ENCODE assay signal across 10 mouse cellular contexts in the genomic region with DNA sequence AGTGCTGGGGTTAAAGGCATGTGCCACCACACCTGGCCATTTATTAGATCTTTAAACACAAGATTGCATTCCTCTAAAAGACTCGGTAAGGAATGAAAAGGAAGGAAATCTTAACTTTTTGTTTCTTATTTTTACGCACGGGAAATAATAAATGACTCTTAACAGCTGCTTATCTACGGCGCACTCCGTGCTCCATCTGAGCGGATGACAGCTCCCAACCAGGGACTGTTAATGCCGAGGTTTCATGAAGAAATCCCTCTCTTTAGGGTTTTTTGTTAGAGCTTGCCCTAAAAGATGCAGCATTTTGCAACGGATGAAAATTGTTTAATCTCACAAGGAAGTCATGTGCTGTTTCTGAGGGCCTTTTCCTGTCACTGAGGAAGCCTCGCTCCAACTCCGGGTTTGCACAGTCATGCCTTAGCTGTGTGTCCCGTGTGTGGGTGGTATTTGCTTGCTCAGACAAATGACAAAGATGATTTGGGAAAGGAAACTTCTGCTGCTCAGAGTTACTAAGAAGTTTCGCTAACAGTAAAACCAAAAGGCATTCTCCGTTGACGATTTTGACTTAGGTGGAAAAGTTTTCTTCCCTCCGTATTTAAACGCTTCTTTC. TPM values are rescaled to one million over a fixed set of nuclear protein-coding genes. Genes with fewer than 3 reads are reported as not detected.
DNase-seq lines count a peak whose midpoint lies in the region; ATAC-seq and TF ChIP-seq lines count a peak whose summit lies in the region.
"Had no signal": no experiment of that assay in that cellular context is flagged by ENCODE, and none has a peak within 500 bp of the region (broad histone marks: within the 10 kb centered on the region; RNA-seq: fewer than 3 reads in every experiment).

No protein-coding gene starts in this region.

- H3K9ac ChIP-seq in intestine, embryonic 16.5 days (ENCODE audit: low read depth, low read length) = no peak overlapping the region
- H3K9ac ChIP-seq in lung, postnatal 0 days (replicated peaks; ENCODE audit: low read depth) = no peak overlapping the region
- H3K9ac ChIP-seq: embryonic facial prominence, embryonic 13.5 days; neural tube, embryonic 12.5 days had no signal

- H3K4me2 ChIP-seq in intestine, embryonic 16.5 days (ENCODE audit: low read depth, low read length) = peak overlapping the region; percentile 34; the same call in 1 of the 2 replicates
- H3K4me2 ChIP-seq in lung, postnatal 0 days (replicated peaks; ENCODE audit: low read depth, low read length) = peak overlapping the region; percentile 40
- H3K4me2 ChIP-seq: embryonic facial prominence, embryonic 13.5 days; neural tube, embryonic 12.5 days had no signal

- WGBS in intestine, embryonic 16.5 days = 57% methylated on average over 17 of the region's 17 CpGs
- WGBS in lung, postnatal 0 days = 35% methylated on average over 17 of the region's 17 CpGs

- peak; percentile 74 for ATAC-seq in activated CD4-positive, CD25-positive, alpha-beta regulatory T cell, adult 4 months
- ATAC-seq in intestine, embryonic 16.5 days = no peak
- peak; percentile 37; the same call in 1 of the 2 replicates for ATAC-seq in lung, postnatal 0 days

- no peak overlapping the region for H3K27ac ChIP-seq in intestine, embryonic 16.5 days (ENCODE audit: low read length)
- H3K27ac ChIP-seq in lung, postnatal 0 days (ENCODE audit: low read length) = no peak overlapping the region
- H3K27ac ChIP-seq: embryonic facial prominence, embryonic 13.5 days; neural tube, embryonic 12.5 days had no signal

- TF ChIP-seq CTCF in lung, postnatal 0 days (IDR thresholded peaks at IDR 0.05) = no peak

- H3K36me3 ChIP-seq in intestine, embryonic 16.5 days (ENCODE audit: control insufficient read depth, insufficient read depth, low read length) = no peaks in the 10 kb centered on the region
- H3K36me3 ChIP-seq in lung, postnatal 0 days (ENCODE audit: insufficient read depth, low read length) = no peaks in the 10 kb centered on the region
- H3K36me3 ChIP-seq: embryonic facial prominence, embryonic 13.5 days; neural tube, embryonic 12.5 days had no signal

- no peak overlapping the region for H3K4me3 ChIP-seq in intestine, embryonic 16.5 days (ENCODE audit: low read length)
- H3K4me3 ChIP-seq in lung, postnatal 0 days (ENCODE audit: low read depth, low read length) = peak overlapping the region; percentile 1; the same call in 1 of the 2 replicates
- H3K4me3 ChIP-seq: embryonic facial prominence, embryonic 13.5 days; neural tube, embryonic 12.5 days had no signal

- no peaks in the 10 kb centered on the region for H3K9me3 ChIP-seq in intestine, embryonic 16.5 days (ENCODE audit: control insufficient read depth, low read length)
- H3K9me3 ChIP-seq in lung, postnatal 0 days (ENCODE audit: low read length) = no peaks in the 10 kb centered on the region
- H3K9me3 ChIP-seq: embryonic facial prominence, embryonic 13.5 days; neural tube, embryonic 12.5 days had no signal

- no peaks in the 10 kb centered on the region for H3K27me3 ChIP-seq in intestine, embryonic 16.5 days (replicated peaks; ENCODE audit: control insufficient read depth, insufficient read depth, low read length)
- no peaks in the 10 kb centered on the region for H3K27me3 ChIP-seq in lung, postnatal 0 days (replicated peaks; ENCODE audit: insufficient read depth, low read length)
- H3K27me3 ChIP-seq: embryonic facial prominence, embryonic 13.5 days; neural tube, embryonic 12.5 days had no signal

- intact Hi-C loops in left cerebral cortex, postnatal 10 days (cut with DNase I) = no loop called here

- H3K4me1 ChIP-seq in intestine, embryonic 16.5 days (ENCODE audit: control insufficient read depth, insufficient read depth, low read length) = no peaks in the 10 kb centered on the region
- no peaks in the 10 kb centered on the region for H3K4me1 ChIP-seq in lung, postnatal 0 days (ENCODE audit: insufficient read depth, low read depth, low read length)
- H3K4me1 ChIP-seq: embryonic facial prominence, embryonic 13.5 days; neural tube, embryonic 12.5 days had no signal

- peak; percentile 29; the same call in 1 of the 2 replicates for TF ChIP-seq EP300 in lung, postnatal 0 days (IDR thresholded peaks at IDR 0.05)

- DNase-seq in adrenal gland, postnatal 14 days = peak; percentile 21
- DNase-seq in adrenal gland, postnatal 4 days (ENCODE audit: low spot score in 2 of 2) = no peak
- peak; percentile 67 for DNase-seq in lung, postnatal 0 days (ENCODE audit: low spot score)
- peak; percentile 50 for DNase-seq in thymus, postnatal 25 days
- no peak for DNase-seq in cerebellum, adult 11-12 months
- no peak for DNase-seq in left cerebral cortex, postnatal 10 days (ENCODE audit: extremely low spot score in 1 of 2, low spot score in 2 of 2)

RNA-seq across cellular contexts. Expression of gene Cd200r1, which starts 13.1 kb away (rescaled TPM):
- total RNA-seq in adrenal gland, postnatal 14 days (2021) = 0.59 and 1.4 TPM in 2 replicates
- total RNA-seq in adrenal gland, postnatal 4 days (2021) = under 1 TPM; 0.56 to 0.96 TPM
- polyA plus RNA-seq in activated CD4-positive, CD25-positive, alpha-beta regulatory T cell, adult 4 months (2017; shearing (Covaris generic)) = 10 to 100 TPM; 39.1 to 40.4 TPM
- polyA plus RNA-seq in intestine, embryonic 16.5 days (2015; fragmentation: Nextera tagmentation; extraction: Ambion mirVana) = 1.1 and 1.2 TPM in 2 replicates
- 2.9 and 3.8 TPM in 2 replicates for polyA plus RNA-seq in lung, postnatal 0 days (2015; fragmentation: Nextera tagmentation; extraction: Ambion mirVana)
- under 1 TPM; 0.21 to 0.55 TPM for total RNA-seq in left cerebral cortex, postnatal 10 days (2021)

RNA-seq across cellular contexts. Expression of gene Gtpbp8, which starts 32.5 kb away (rescaled TPM):
- 19.0 and 20.1 TPM in 2 replicates for total RNA-seq in adrenal gland, postnatal 14 days (2021)
- 10 to 100 TPM; 23.1 to 23.7 TPM for total RNA-seq in adrenal gland, postnatal 4 days (2021)
- polyA plus RNA-seq in activated CD4-positive, CD25-positive, alpha-beta regulatory T cell, adult 4 months (2017; shearing (Covaris generic)) = 10 to 100 TPM; 34.5 to 43.4 TPM
- 29.1 and 34.0 TPM in 2 replicates for polyA plus RNA-seq in intestine, embryonic 16.5 days (2015; fragmentation: Nextera tagmentation; extraction: Ambion mirVana)
- polyA plus RNA-seq in lung, postnatal 0 days (2015; fragmentation: Nextera tagmentation; extraction: Ambion mirVana) = 17.2 and 19.5 TPM in 2 replicates
- 10 to 100 TPM; 25.6 to 25.9 TPM for total RNA-seq in left cerebral cortex, postnatal 10 days (2021)

RNA-seq across cellular contexts. Expression of gene Cd200r4, which starts 32.9 kb away (rescaled TPM):
- total RNA-seq in adrenal gland, postnatal 14 days (2021) = not detected in 2 replicates
- total RNA-seq in adrenal gland, postnatal 4 days (2021) = not detected
- 1 to 10 TPM; 4.5 to 5.4 TPM for polyA plus RNA-seq in activated CD4-positive, CD25-positive, alpha-beta regulatory T cell, adult 4 months (2017; shearing (Covaris generic))
- 0.12 and 0.28 TPM in 2 replicates for polyA plus RNA-seq in intestine, embryonic 16.5 days (2015; fragmentation: Nextera tagmentation; extraction: Ambion mirVana)
- 0.75 and 0.80 TPM in 2 replicates for polyA plus RNA-seq in lung, postnatal 0 days (2015; fragmentation: Nextera tagmentation; extraction: Ambion mirVana)
- total RNA-seq in left cerebral cortex, postnatal 10 days (2021) = not detected
- polyA plus RNA-seq: embryonic facial prominence, embryonic 13.5 days had no signal

RNA-seq across cellular contexts. Expression of gene Nepro, which starts 54.5 kb away (rescaled TPM):
- 9.2 and 10.8 TPM in 2 replicates for total RNA-seq in adrenal gland, postnatal 14 days (2021)
- total RNA-seq in adrenal gland, postnatal 4 days (2021) = 10 to 100 TPM; 11.3 to 13.5 TPM
- polyA plus RNA-seq in activated CD4-positive, CD25-positive, alpha-beta regulatory T cell, adult 4 months (2017; shearing (Covaris generic)) = 1 to 10 TPM; 5.7 to 5.8 TPM
- polyA plus RNA-seq in intestine, embryonic 16.5 days (2015; fragmentation: Nextera tagmentation; extraction: Ambion mirVana) = 5.7 and 6.7 TPM in 2 replicates
- polyA plus RNA-seq in lung, postnatal 0 days (2015; fragmentation: Nextera tagmentation; extraction: Ambion mirVana) = 3.6 and 3.7 TPM in 2 replicates
- 1 to 10 TPM; 4.4 to 5.7 TPM for total RNA-seq in left cerebral cortex, postnatal 10 days (2021)

Comparison
In these comparisons a context has a peak if more than half of its experiments do, and no peak if none do; other contexts are left out.
1. DNase-seq: peak in adrenal gland, postnatal 14 days (single experiment), lung, postnatal 0 days (single experiment) and thymus, postnatal 25 days (single experiment); none in adrenal gland, postnatal 4 days (0 of 2), cerebellum, adult 11-12 months (single experiment) and left cerebral cortex, postnatal 10 days (0 of 2).